Mouse (Mus musculus) ZHBTc4 (cell line): Measurements from ENCODE around the gene Prkcb.
A peak's percentile ranks its signal among the peaks of the same experiment; 100 is the strongest.

Experiments
- DNase-seq: peaks from one replicate; pipeline ENCODE4 v3.0.0-alpha.2; 2011; ENCODE audit warnings: low read depth, low spot score

Gene Prkcb

GRCm38 (mm10) chr7:122367303-122368007 lies 78.9 kb downstream of the Prkcb start:
- DNase-seq = no peak

GRCm38 (mm10) chr7:122370488-122370887 lies 81.9 kb downstream of the Prkcb start:
- no peak for DNase-seq

- no peak for DNase-seq
Observed at GRCm38 (mm10) chr7:122371947-122372346, 83.4 kb downstream of the Prkcb start.

- DNase-seq = no peak
Observed at GRCm38 (mm10) chr7:122372349-122372748, 83.8 kb downstream of the Prkcb start.

GRCm38 (mm10) chr7:122376845-122377244 lies 88.3 kb downstream of the Prkcb start:
- DNase-seq = no peak

- no peak for DNase-seq
Observed at GRCm38 (mm10) chr7:122377967-122378366, 89.4 kb downstream of the Prkcb start.

- no peak for DNase-seq
Observed at GRCm38 (mm10) chr7:122378473-122378872, 89.9 kb downstream of the Prkcb start.

- DNase-seq = no peak
Observed at GRCm38 (mm10) chr7:122379292-122379691, 90.7 kb downstream of the Prkcb start.

- no peak for DNase-seq
Observed at GRCm38 (mm10) chr7:122380336-122381130, 92.0 kb downstream of the Prkcb start.

GRCm38 (mm10) chr7:122381560-122381959 lies 93.0 kb downstream of the Prkcb start:
- DNase-seq = no peak

- no peak for DNase-seq
Observed at GRCm38 (mm10) chr7:122383260-122383659, 94.7 kb downstream of the Prkcb start.

GRCm38 (mm10) chr7:122384891-122385290 lies 96.3 kb downstream of the Prkcb start:
- DNase-seq = no peak

GRCm38 (mm10) chr7:122386567-122386966 lies 98.0 kb downstream of the Prkcb start:
- no peak for DNase-seq

- no peak for DNase-seq
Observed at GRCm38 (mm10) chr7:122387896-122388295, 99.3 kb downstream of the Prkcb start.

GRCm38 (mm10) chr7:122388858-122389257 lies 100.3 kb downstream of the Prkcb start:
- no peak for DNase-seq

GRCm38 (mm10) chr7:122389633-122390032 lies 101.1 kb downstream of the Prkcb start:
- DNase-seq = no peak

GRCm38 (mm10) chr7:122390200-122390599 lies 101.6 kb downstream of the Prkcb start:
- DNase-seq = no peak

GRCm38 (mm10) chr7:122390683-122391082 lies 102.1 kb downstream of the Prkcb start:
- no peak for DNase-seq

- DNase-seq = peak; percentile 46
Observed at GRCm38 (mm10) chr7:122391382-122391781, 102.8 kb downstream of the Prkcb start.

- no peak for DNase-seq
Observed at GRCm38 (mm10) chr7:122393964-122394363, 105.4 kb downstream of the Prkcb start.

GRCm38 (mm10) chr7:122395159-122395975 lies 106.8 kb downstream of the Prkcb start:
- peak; percentile 51 for DNase-seq

- DNase-seq = no peak
Observed at GRCm38 (mm10) chr7:122395976-122396315, 107.4 kb downstream of the Prkcb start.
